Mouse (Mus musculus): ENCODE data around the gene Adcy5.
A peak's percentile ranks its signal among the peaks of the same experiment; 100 is the strongest.

The Adcy5 gene

GRCm38 (mm10) chr16:35205681-35206080 is 51.0 kb downstream of the Adcy5 start:
- no peak for DNase-seq (ENCODE audit: low spot score in 2 of 2)

GRCm38 (mm10) chr16:35206426-35206825 is 51.7 kb downstream of the Adcy5 start:
- no peak for DNase-seq (ENCODE audit: low spot score in 2 of 2)

GRCm38 (mm10) chr16:35208796-35209195 is 54.1 kb downstream of the Adcy5 start:
- no peak for DNase-seq (ENCODE audit: low spot score in 2 of 2)

- no peak for DNase-seq (ENCODE audit: low spot score in 2 of 2)
Observed at GRCm38 (mm10) chr16:35209753-35210152, 55.1 kb downstream of the Adcy5 start.

- no peak for DNase-seq (ENCODE audit: low spot score in 2 of 2)
Observed at GRCm38 (mm10) chr16:35215047-35215446, 60.4 kb downstream of the Adcy5 start.

DNA sequence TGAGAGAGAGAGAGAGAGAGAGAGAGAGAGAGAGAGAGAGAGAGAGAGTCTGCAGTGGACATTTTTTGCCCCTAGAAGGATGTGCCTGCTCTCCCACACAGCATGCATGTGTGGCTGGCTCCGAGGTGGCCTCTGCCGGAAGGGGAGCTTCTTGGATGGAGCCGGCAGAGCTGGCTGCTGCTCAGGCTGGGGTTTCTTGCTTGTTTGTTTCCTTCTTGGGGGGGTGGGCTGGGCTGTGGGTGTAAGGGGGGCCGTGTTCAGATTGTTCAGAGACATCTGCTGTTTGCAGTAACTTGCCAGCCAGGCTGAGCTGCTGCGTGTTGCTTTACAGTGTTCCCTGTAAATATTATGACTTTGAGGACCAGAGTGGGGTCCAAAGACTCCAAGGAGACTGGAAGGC is 60.8 kb downstream of the Adcy5 start:
- DNase-seq (ENCODE audit: low spot score in 2 of 2): no peak

- no peak for DNase-seq (ENCODE audit: low spot score in 2 of 2)
Observed at GRCm38 (mm10) chr16:35216826-35217491, 62.3 kb downstream of the Adcy5 start.

DNA sequence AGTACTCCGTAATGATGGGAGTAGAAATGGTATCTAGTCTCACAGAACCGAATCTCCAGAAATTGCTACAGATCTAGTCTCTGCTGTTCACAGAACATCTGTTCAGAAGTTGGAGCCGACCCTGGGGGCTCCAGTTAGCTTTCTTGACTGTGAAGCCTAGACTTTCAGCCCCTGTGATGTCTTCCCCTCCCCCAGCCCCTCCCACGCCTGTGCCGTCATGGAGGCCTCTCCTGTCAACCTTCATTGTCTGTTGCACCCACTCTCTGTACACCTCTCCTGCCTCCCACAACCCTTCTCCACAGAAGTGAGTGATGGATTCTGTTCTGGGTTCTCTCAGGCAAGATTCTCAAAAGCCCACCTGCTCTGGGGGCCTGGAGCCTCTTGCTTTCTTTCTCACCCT is 65.7 kb downstream of the Adcy5 start:
- peak in 1 of 2 experiments; percentile 54 for DNase-seq (ENCODE audit: low spot score in 2 of 2)

GRCm38 (mm10) chr16:35221581-35221980 is 66.9 kb downstream of the Adcy5 start:
- no peak for DNase-seq (ENCODE audit: low spot score in 2 of 2)

DNA sequence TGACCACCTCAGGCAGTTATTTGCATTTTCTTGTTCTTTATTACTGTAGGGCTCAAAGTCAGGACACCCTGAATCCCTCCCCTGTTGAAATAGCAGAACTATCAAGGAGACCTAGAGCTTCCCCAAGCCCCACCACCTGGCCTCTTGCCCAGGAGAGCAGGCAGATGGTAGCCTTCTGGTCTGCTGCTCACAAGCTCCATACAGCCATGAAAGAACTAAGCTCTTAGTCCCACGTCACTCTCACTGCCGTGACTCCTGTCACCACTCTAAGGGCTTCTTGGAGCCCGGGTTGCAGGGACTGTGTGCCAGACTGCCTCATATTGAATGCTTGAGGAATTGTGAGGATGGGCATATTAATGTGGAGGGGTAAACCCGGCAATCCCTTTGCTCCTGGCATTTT is 69.3 kb downstream of the Adcy5 start:
- DNase-seq (ENCODE audit: low spot score in 2 of 2): no peak

- DNase-seq (ENCODE audit: low spot score in 2 of 2): no peak
Observed at GRCm38 (mm10) chr16:35224716-35225115, 70.0 kb downstream of the Adcy5 start.

- no peak for DNase-seq (ENCODE audit: low spot score in 2 of 2)
Observed at GRCm38 (mm10) chr16:35229582-35229981, 74.9 kb downstream of the Adcy5 start.

DNA sequence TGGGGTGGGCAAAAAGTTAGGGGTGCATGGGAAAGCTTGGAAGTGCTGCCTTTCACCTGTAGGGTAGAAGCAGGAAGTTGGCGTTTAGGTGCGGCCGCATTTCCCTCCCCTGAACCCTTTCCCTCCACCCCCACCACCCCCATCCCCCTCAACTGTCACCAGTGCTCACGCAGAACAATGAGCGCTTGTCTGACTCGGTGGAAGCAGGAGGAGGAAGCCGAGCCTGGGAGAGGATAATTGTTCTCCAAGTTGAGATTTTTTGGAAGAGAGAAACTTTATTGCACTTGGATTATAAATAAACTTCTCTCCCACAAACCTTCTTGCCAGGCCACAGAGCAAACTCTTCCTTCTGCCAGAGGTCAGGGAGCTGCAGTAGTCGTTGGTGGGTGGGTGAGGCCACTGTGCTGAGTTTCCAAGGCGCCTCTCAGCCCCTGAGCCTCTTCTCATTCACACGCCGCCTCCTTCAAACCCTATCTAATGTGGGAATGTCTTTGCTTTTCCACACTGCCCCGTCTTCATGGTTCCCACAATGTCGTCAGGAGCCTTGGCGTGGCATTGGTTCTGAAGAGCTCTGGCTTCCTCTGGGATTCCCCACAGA is 77.6 kb downstream of the Adcy5 start:
- DNase-seq (ENCODE audit: low spot score in 2 of 2): no peak

DNA sequence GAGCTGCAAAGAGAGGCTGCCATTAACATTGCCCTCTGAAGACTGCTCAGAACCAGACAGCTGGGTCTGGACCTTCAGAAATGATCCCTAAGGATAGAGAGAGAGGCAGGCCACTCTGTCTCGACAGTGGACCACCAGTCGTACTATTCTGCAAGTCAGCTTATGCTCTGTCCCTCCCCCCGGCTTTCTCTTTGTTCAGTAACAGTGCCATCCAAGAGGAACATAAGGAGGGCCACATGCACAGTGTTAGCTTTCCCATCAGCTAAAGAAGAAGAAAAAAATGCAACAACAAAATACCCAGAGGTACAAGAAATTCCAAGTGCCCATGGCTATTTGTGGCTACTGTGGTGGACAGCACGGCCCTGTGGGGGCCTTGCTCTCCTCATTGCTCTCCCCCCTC is 78.7 kb downstream of the Adcy5 start:
- DNase-seq (ENCODE audit: low spot score in 2 of 2): no peak

- no peak for DNase-seq (ENCODE audit: low spot score in 2 of 2)
Observed at GRCm38 (mm10) chr16:35237091-35237490, 82.4 kb downstream of the Adcy5 start.

DNA sequence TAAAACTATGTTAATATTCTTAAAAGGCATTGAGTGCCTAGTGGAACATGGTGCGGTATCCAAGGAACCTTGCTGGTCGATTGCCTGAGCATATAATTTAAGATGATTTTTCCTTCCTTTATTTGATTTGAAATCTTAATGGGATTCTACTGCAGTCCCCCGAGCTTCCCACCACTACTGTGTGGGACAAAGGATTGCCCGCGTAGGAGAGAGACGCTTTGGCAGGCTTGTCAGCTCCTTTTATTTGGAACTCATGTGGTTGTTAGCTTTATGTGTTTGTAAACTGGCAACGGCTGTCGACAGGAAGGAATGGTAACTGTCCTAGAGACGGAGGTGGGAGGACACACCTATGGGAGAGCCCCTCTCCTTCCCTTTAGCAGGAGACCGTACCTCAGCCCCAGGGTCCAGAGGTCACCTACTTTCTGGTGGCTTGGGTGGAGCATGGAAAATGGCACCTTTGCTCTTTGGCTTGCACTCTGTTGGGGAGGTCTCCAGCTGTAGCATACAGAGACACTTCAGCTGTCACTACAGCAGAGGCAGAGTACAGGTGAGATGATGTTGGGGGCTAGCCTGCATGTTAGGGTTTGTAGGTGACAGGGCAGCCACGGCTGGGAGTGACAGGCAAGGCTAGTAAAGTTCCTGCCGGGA is 84.8 kb downstream of the Adcy5 start:
- no peak for DNase-seq (ENCODE audit: low spot score in 2 of 2)

DNA sequence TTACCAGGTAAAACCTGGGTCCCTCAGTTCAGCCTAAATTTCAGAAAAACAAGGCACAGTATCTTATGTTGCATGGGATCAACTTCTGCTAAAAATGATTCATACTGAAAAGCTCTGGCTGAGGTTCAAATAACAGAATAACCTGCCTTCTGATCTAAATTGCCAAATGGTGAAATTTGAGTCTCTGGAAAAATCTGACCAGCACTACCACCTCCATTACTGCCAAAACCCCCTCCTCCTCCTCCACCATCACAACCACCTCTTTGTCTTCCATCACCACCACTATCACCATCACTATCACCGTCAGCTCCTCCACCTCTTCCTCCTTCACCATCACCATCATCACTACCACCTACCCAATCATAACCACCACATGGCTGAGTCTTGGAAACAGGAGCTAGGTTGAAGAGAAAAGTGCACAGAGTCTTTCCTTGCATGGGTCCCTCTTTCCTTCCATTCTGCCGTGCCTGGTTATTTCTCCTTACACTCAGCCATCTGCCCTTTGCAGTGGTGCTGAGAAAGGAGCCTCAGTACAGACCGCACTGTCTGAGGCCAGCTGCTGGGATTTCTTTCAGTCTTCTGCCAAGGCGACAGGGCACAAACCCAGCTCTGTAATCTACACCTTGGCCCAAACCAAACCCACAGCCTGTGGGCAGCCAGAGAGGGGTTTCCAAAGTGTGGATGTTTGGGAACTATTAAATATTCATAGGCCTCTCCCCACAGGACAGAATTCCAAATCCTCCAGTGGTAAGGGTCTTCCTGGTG is 85.5 kb downstream of the Adcy5 start:
- DNase-seq (ENCODE audit: low spot score in 2 of 2): no peak

- no peak for DNase-seq (ENCODE audit: low spot score in 2 of 2)
Observed at GRCm38 (mm10) chr16:35247364-35247763, 92.7 kb downstream of the Adcy5 start.

- DNase-seq (ENCODE audit: low spot score in 2 of 2): peak in 1 of 2 experiments; percentile 34
Observed at GRCm38 (mm10) chr16:35248825-35249224, 94.1 kb downstream of the Adcy5 start.

- DNase-seq (ENCODE audit: low spot score in 2 of 2): no peak
Observed at GRCm38 (mm10) chr16:35249763-35250162, 95.1 kb downstream of the Adcy5 start.

- no peak for DNase-seq (ENCODE audit: low spot score in 2 of 2)
Observed at GRCm38 (mm10) chr16:35251690-35252089, 97.0 kb downstream of the Adcy5 start.

- DNase-seq (ENCODE audit: low spot score in 2 of 2): no peak
Observed at GRCm38 (mm10) chr16:35252967-35253366, 98.3 kb downstream of the Adcy5 start.

Data from frontal cortex, postnatal 14 days (tissue).